Mouse (Mus musculus): Measurements from ENCODE around the gene Nr5a1.

- TF ChIP-seq CTCF (IDR thresholded peaks at IDR 0.05; ENCODE audit: insufficient read depth, low read depth, low read length): no peak
- no peak for TF ChIP-seq POLR2A (IDR thresholded peaks at IDR 0.05; ENCODE audit: insufficient read depth, low read depth, low read length)
These were observed 35.4 kb downstream of the Nr5a1 start for GRCm38 (mm10) chr2:38678947-38679346.

All from olfactory bulb, adult 2 months (tissue).